Comparison of ENCODE assay signal across 8 mouse cellular contexts in the genomic region with DNA sequence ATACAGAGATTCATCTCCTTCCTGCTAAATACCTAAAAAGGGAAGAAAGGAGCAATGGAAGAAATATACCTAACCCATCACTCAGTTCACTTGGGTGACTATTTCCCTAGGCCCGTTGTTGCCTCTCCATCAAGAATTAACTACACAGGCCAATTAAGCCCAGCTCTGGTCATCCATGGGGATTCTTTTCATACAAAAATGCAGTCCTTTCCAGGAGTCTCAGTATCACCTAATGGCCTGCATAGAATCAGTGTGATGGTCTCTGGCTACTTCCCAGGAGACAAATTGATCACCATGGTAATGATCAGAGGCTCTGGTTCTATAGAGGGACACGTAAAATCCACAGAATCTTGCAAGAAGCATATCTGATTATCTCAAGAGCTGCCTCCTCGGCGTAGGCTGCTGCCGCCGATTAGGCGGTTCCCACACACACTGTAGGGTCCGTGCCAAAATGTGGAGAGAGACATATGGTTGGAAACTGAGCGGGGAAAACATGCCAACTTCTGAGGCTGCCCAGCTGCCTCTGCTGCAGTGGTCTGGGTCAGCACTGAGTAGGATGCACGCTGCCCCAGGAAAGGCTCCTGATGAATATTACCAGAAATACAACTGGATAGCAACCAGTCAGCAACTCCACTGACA. TPM values are rescaled to one million over a fixed set of nuclear protein-coding genes. Genes with fewer than 3 reads are reported as not detected.
DNase-seq lines count a peak whose midpoint lies in the region; ATAC-seq and TF ChIP-seq lines count a peak whose summit lies in the region.

No protein-coding gene starts in this region.

- H3K27ac ChIP-seq in gastrocnemius, adult 2 months = no peak overlapping the region

- no peak overlapping the region for H3K4me3 ChIP-seq in gastrocnemius, adult 2 months

- ATAC-seq in cerebellum, adult (ENCODE audit: insufficient number of reproducible peaks, low FRiP score, low TSS enrichment) = peak; percentile 95

- intact Hi-C loops in gastrocnemius, adult 2 months (cut with DNase I) = no loop called here
- intact Hi-C loops in gastrocnemius, postnatal 14 days (cut with DNase I; ENCODE audit: low total_unique reads) = no loop called here
- intact Hi-C loops in heart, postnatal 36 days (cut with DNase I) = no loop called here
- intact Hi-C loops in left cerebral cortex, postnatal 14 days (cut with DNase I) = loop anchor here (5.0 kb wide), 1 partner anchor 129 kb away; a partner anchor contains a TSS

- TF ChIP-seq CTCF in gastrocnemius, adult 2 months (IDR thresholded peaks at IDR 0.05) = no peak

- DNase-seq in gastrocnemius, adult 2 months = peak; percentile 17
- DNase-seq in gastrocnemius, postnatal 14 days = no peak
- peak; percentile 0 to 2 for DNase-seq in heart, postnatal 36 days
- peak; percentile 53 to 70 for DNase-seq in left cerebral cortex, postnatal 14 days (ENCODE audit: low spot score in 2 of 2)
- no peak for DNase-seq in retina, embryonic 14.5 days (ENCODE audit: low spot score)
- no peak for DNase-seq in adrenal gland, adult 18-20 months (ENCODE audit: low spot score in 2 of 2)
- DNase-seq in urinary bladder, postnatal 10 days (ENCODE audit: low spot score) = no peak

RNA-seq across cellular contexts. Expression of a gene that starts 40.4 kb away (rescaled TPM):
- total RNA-seq in gastrocnemius, adult 2 months (2021) = 10 to 100 TPM; 10.6 to 12.1 TPM
- 1 to 10 TPM; 5.7 to 7.2 TPM for total RNA-seq in gastrocnemius, postnatal 14 days (2021)
- 1 to 10 TPM; 7.0 to 7.8 TPM for total RNA-seq in heart, postnatal 36 days (2021)
- total RNA-seq in left cerebral cortex, postnatal 14 days (2021) = 1 to 10 TPM in 1 of 2 experiments, under 1 TPM in 1; 0.70 to 1.4 TPM
- total RNA-seq in adrenal gland, adult 18-20 months (2021) = 10 to 100 TPM in 1 of 2 experiments, 1 to 10 TPM in 1; 6.0 to 12.5 TPM

Comparison
In these comparisons a context has a peak if more than half of its experiments do, and no peak if none do; other contexts are left out.
1. DNase-seq: peak in gastrocnemius, adult 2 months (single experiment), heart, postnatal 36 days (2 of 2) and left cerebral cortex, postnatal 14 days (2 of 2); none in gastrocnemius, postnatal 14 days (single experiment), retina, embryonic 14.5 days (single experiment), adrenal gland, adult 18-20 months (0 of 2) and urinary bladder, postnatal 10 days (single experiment).